Mouse (Mus musculus) c-Kit-positive CD71-positive TER-119-negative erythroid progenitor cells, embryonic 14.5 days (primary cell): ENCODE measurements at regions not wholly inside any gene's neighbourhood (a gene's known extent, or its start where the extent isn't known, plus 50 kb on each side); places are given as distances from the start of the nearest gene placed in this dataset.

Experiments
- DNase-seq: peaks from one replicate; pipeline ENCODE4 v3.0.0-alpha.2; 2013; ENCODE audit warnings: low read depth

- DNase-seq = no peak
These were observed 115.8 kb upstream of the Tab2 start for GRCm38 (mm10) chr10:8071858-8072257.

GRCm38 (mm10) chr10:8070472-8070871, 114.4 kb upstream of the Tab2 start:
- DNase-seq = no peak

- DNase-seq = no peak
These were observed 110.9 kb upstream of the Tab2 start for GRCm38 (mm10) chr10:8066926-8067325.

- no peak for DNase-seq
These were observed 109.7 kb upstream of the Tab2 start for GRCm38 (mm10) chr10:8065746-8066145.

GRCm38 (mm10) chr10:8064281-8064680, 108.3 kb upstream of the Tab2 start:
- no peak for DNase-seq

GRCm38 (mm10) chr10:8063458-8064090, 107.5 kb upstream of the Tab2 start:
- DNase-seq = no peak

- DNase-seq = no peak
These were observed 105.0 kb upstream of the Tab2 start for GRCm38 (mm10) chr10:8060987-8061386.

- DNase-seq = no peak
These were observed 103.7 kb upstream of the Tab2 start for GRCm38 (mm10) chr10:8059769-8060168.

- no peak for DNase-seq
These were observed 101.8 kb upstream of the Tab2 start for GRCm38 (mm10) chr10:8057855-8058254.

- no peak for DNase-seq
These were observed 99.3 kb upstream of the Tab2 start for GRCm38 (mm10) chr10:8055293-8055692.

- no peak for DNase-seq
These were observed 87.6 kb upstream of the Tab2 start for GRCm38 (mm10) chr10:8043416-8044163.

- DNase-seq = no peak
These were observed 86.3 kb upstream of the Tab2 start for GRCm38 (mm10) chr10:8042306-8042705.

- DNase-seq = no peak
These were observed 85.8 kb upstream of the Tab2 start for GRCm38 (mm10) chr10:8041790-8042189.

- DNase-seq = no peak
These were observed 82.1 kb upstream of the Tab2 start for GRCm38 (mm10) chr10:8037986-8038631.

GRCm38 (mm10) chr10:8036293-8036692, 80.3 kb upstream of the Tab2 start:
- DNase-seq = no peak

GRCm38 (mm10) chr10:8035310-8035709, 79.3 kb upstream of the Tab2 start:
- no peak for DNase-seq

- no peak for DNase-seq
These were observed 76.2 kb upstream of the Tab2 start for GRCm38 (mm10) chr10:8032203-8032602.

- no peak for DNase-seq
These were observed 72.8 kb upstream of the Tab2 start for GRCm38 (mm10) chr10:8028840-8029239.

- DNase-seq = no peak
These were observed 71.0 kb upstream of the Tab2 start for GRCm38 (mm10) chr10:8027023-8027422.

GRCm38 (mm10) chr10:8023741-8024140, 67.7 kb upstream of the Tab2 start:
- no peak for DNase-seq

- DNase-seq = no peak
These were observed 65.9 kb upstream of the Tab2 start for GRCm38 (mm10) chr10:8021971-8022370.

- DNase-seq = peak; percentile 16
These were observed 65.1 kb upstream of the Tab2 start for GRCm38 (mm10) chr10:8020916-8021705.
